Mouse (Mus musculus) kidney, adult 18-20 months (tissue): ENCODE results near the gene Sulf2.

Experiments
- DNase-seq: peaks from one replicate; pipeline ENCODE4 v3.0.0; 2021

Sulf2 gene

GRCm38 (mm10) chr2:166175145-166175544 is 19.7 kb upstream of the Sulf2 start:
- no peak for DNase-seq

DNA sequence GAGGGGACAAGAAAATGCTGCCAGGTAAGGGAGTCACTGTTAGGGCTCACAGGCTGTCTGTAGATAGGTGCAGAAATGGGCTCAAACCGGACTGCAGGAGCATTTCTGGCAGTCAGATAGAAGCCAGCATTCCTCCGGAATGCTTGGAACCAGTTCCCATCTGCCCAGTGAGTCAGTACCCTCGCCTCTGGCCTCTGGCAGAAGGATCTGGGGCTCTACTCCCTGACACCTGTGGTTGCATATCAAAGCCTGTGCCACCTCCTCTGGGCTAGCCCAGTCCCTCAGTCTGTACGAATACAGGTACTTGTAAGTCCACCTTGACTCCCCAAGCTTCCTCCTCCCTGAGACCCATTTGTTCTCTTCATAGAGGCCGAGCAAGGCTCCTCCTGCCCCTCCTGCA is 17.7 kb upstream of the Sulf2 start:
- no peak for DNase-seq

- no peak for DNase-seq
Measured at GRCm38 (mm10) chr2:166170173-166170572, 14.7 kb upstream of the Sulf2 start.

DNA sequence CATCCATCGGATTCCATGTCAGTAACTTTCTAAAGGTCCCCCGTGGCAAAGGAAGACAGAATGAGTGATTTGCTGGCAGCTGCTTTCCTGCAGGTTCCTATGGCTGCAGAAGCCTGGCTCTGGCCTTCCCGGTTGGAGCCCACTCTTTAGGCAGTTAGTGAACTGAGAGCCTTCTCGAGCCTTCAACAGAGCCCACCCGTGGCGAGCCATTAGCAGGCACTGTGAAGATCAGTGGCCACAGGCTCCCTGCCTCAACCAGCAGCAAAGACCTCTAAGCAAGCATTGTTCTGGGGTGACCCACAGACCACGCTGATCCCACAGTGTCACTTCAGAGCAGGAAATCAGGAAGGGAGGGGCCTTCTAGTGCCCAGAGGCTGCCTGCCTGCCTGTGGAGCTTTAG is 13.4 kb upstream of the Sulf2 start:
- no peak for DNase-seq

- no peak for DNase-seq
Measured at GRCm38 (mm10) chr2:166167387-166167786, 11.9 kb upstream of the Sulf2 start.

DNA sequence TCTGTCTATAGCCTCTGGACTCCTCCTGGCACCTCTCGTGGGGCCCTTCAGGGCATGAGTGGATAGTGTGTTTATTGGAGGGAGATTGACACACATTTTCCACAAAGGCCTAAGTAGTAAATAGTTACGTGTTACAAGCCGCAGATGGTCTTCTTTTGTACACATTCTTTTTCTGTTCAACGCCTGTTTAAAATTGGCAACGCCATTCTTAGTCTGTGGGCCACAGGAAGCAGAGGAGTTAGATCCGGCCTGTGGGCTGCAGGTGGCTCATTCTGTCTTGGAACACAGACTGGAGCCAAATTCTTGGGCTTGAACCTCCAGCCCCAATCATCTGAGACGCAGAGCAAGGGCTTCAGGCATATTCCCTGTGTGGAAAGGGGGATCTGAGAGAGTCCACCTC is 9.9 kb upstream of the Sulf2 start:
- DNase-seq = no peak

- DNase-seq = no peak
Measured at GRCm38 (mm10) chr2:166164601-166165000, 9.1 kb upstream of the Sulf2 start.

DNA sequence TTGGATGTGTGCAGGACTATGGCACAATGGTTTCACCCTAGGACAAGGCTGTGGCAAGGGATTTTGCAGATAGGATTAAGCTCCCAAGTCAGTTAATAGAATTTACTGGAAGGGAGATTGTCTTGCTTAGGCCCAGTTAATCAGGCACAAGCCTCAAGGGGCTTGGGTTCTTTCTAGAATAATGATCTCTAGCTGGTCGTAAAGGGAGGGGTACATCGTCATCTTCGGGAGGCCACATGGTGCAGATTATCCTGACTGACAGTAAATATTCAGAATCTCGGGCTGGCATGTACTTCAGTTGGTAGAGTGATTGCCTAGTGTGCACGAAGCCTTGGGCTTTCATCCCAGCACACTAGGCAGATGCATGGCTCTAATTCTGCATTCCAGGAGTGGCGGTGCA is 8.5 kb upstream of the Sulf2 start:
- no peak for DNase-seq

DNA sequence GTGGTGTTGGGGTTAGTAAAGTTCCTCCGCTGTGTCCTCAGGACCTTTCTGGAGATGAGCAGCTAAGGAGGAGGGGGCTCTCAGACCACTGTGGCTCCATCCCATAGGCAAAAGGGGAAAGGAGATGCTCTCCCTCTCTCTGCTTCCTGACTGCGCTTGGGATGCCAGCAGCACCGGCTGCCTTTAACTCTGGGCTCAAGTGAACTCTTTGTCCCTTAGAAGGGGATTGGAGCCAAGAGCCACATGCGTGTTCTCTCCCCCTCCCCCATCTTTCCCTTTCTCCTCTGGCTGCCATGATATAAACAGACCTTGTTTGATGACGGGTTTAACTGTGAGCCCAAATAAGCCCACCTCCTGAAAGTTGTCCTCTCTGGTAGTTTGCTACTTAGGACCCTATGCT is 7.8 kb upstream of the Sulf2 start:
- no peak for DNase-seq

GRCm38 (mm10) chr2:166162160-166162559 is 6.7 kb upstream of the Sulf2 start:
- peak; percentile 27 for DNase-seq

- DNase-seq = no peak
Measured at GRCm38 (mm10) chr2:166159276-166159675, 3.8 kb upstream of the Sulf2 start.

- DNase-seq = no peak
Measured at GRCm38 (mm10) chr2:166157767-166158561, 2.5 kb upstream of the Sulf2 start.

DNA sequence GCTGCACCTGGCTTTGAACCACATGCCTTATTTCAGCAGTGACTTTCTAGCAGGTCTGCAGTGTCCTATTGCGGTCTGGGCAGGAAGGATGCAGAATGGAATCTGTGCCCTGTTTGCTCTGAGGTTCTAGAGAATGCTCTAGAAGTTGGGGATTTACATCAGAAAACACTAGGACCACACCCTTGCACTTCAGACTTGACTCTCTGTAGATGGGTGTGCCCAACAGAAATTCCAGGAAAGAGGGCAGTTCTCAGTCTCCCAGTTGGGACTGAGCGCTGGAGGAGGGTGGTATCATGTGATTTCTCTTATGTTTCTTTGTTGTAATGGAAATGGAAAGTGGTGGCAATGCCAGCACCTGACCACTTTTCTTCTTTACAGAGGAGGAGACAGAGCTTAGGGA is 1.7 kb upstream of the Sulf2 start:
- no peak for DNase-seq

DNA sequence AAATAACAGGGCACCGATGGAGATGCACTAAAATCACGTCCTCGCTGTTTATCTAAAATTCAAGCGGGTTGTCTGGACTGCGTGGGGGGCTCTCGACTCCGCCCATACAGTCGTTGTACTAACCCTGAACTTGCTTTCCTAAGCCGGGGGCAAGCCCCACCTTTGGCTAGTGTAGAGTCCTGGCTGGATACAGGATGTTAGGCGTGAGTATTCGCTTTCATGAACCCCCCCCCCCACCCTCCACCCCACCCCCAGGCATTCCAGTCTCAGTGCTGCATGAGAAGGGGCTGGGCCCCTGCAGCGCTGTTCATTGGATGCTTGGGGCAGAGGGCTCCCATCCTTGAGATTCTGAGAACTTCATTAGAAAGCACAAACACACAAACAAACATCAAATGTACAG is 659 bp upstream of the Sulf2 start:
- no peak for DNase-seq

DNA sequence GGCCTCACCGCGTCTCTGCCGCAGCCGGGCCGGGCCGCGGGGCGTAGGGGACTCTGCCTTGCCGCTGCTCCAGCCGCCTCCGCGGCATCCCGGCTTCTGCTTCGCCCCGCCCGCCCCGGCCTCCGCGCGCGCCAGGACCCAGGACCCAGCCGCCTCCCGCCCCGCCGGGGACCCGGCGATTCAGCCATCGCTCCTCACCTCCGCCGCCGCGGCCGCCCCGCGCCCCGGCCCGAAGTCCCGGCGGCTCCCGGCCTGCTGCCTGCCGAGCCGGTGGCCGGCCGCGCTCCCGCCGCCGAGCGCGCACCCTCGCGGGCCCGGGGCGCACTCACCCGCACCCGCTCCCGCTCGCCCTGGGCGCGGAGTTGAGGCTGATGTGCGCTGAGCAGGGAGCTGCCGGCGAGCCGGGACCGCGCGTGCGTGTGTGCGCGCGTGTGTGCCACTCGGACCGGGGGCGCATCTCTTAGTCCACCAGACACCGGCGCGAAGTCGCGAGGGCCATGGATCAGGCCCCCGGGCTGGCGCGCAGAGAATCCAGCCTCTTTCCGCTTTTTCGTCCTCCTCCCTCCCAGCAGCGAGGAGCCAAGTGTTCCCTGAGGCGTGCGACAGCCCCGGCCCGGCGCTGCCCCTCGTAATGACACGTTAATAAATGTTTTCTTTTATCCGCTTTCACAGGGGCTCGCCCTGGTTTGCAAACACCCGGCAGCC is 562 bp downstream of the Sulf2 start:
- DNase-seq = no peak

- peak; percentile 54 for DNase-seq
Measured at GRCm38 (mm10) chr2:166153891-166154711, 1.4 kb downstream of the Sulf2 start.

- DNase-seq = peak; percentile 32
Measured at GRCm38 (mm10) chr2:166153399-166153793, 2.1 kb downstream of the Sulf2 start.

DNA sequence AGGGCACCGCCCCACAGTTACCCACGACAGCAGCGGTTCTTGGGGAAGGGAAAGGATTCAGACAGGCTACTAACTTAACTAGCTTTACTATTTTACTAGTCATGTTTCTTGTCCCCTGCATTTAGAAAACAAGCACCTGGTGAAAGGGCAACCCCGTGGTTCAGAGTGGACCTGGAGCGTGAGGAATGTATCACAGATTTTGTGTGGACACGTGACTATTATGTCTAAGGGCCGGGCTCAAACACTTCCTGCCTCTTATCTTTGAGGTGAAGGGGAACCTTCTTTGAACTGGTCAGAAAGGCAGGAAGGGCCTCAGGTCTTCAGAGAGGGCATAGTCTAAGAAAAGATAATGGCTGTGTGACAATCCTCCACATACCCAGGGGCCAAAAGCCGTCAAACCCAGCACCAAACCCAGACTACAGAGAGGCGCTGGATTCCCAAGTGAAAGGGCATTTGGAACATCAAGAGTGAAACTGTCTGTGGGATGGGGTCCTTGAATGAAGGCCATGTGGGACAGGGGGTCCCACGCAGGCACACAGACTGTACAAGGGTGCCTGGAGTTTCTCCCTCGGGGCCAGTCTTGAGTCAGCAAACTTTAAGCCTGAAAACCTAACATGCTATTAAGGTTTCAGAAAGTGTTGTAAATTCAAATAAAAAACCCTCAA is 2.6 kb downstream of the Sulf2 start:
- DNase-seq = no peak

GRCm38 (mm10) chr2:166151510-166152473 is 3.7 kb downstream of the Sulf2 start:
- DNase-seq = peak; percentile 42

GRCm38 (mm10) chr2:166150584-166150983 is 4.9 kb downstream of the Sulf2 start:
- DNase-seq = no peak

DNA sequence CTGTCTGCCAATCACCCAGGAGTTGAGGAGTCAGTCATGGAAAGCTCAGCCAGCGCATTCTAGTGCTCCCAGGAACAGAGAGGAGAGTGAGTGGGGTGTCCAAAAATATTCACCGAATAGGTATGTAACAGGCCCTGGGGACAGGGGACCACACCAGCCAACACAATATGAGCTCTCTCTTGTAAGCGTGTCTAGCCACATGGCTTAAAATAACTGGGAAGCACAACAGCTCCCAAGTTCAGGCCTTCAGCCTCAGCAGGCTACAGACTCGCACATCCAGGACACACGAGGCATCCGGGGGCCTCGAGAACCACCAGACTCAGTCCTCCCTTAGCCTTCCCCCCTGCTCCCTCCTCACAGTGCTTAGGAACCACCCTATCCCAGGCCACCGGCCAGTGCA is 6.0 kb downstream of the Sulf2 start:
- DNase-seq = no peak
